In genomic region chr16:87027621-87028020, GRCm38 (mm10) we compare ENCODE assay signal across 19 mouse cellular contexts.
DNase-seq lines count a peak whose midpoint lies in the region; ATAC-seq and TF ChIP-seq lines count a peak whose summit lies in the region.
"Had no signal": no experiment of that assay in that cellular context is flagged by ENCODE, and none has a peak within 500 bp of the region (broad histone marks: within the 10 kb centered on the region; RNA-seq: fewer than 3 reads in every experiment).

No protein-coding gene starts in this region.

- H3K4me2 ChIP-seq in neural tube, embryonic 15.5 days: no peak overlapping the region
- no peak overlapping the region for H3K4me2 ChIP-seq in limb, embryonic 14.5 days (replicated peaks; ENCODE audit: low read depth, low read length, severe bottlenecking)
- H3K4me2 ChIP-seq: forebrain, embryonic 15.5 days; heart, embryonic 13.5 days; hindbrain, embryonic 15.5 days had no signal

- DNase-seq in layer of hippocampus, adult 11-12 months (ENCODE audit: low spot score): peak; percentile 11
- DNase-seq in layer of hippocampus, postnatal 10 days (ENCODE audit: low spot score in 2 of 2): no peak
- DNase-seq in neural tube, embryonic 10.5 days (ENCODE audit: extremely low spot score, low spot score): peak; percentile 26
- DNase-seq in limb, embryonic 14.5 days (ENCODE audit: low spot score): peak; percentile 66
- no peak for DNase-seq in spleen, postnatal 4 days (ENCODE audit: low spot score in 2 of 2)
- DNase-seq: adrenal gland, adult 2 months; adrenal gland, postnatal 25 days; cerebellum, adult 11 months; cerebellum, adult 8-10 months; cerebellum, postnatal 14 days; gastrocnemius, postnatal 36 days; heart, adult 11 months; heart, postnatal 36 days had no signal

- H3K36me3 ChIP-seq in neural tube, embryonic 15.5 days: no peaks in the 10 kb centered on the region
- no peaks in the 10 kb centered on the region for H3K36me3 ChIP-seq in limb, embryonic 14.5 days (ENCODE audit: control insufficient read depth, insufficient read depth, low read length)
- H3K36me3 ChIP-seq: forebrain, embryonic 15.5 days; heart, embryonic 13.5 days; hindbrain, embryonic 15.5 days had no signal

- H3K27me3 ChIP-seq in neural tube, embryonic 15.5 days (replicated peaks): no peaks in the 10 kb centered on the region
- no peaks in the 10 kb centered on the region for H3K27me3 ChIP-seq in limb, embryonic 14.5 days (ENCODE audit: control insufficient read depth, insufficient read depth, low read length)
- H3K27me3 ChIP-seq: forebrain, embryonic 15.5 days; heart, embryonic 13.5 days; hindbrain, embryonic 15.5 days had no signal

- no peak overlapping the region for H3K27ac ChIP-seq in neural tube, embryonic 15.5 days (replicated peaks)
- no peak overlapping the region for H3K27ac ChIP-seq in limb, embryonic 14.5 days (replicated peaks; ENCODE audit: low read depth, low read length)
- H3K27ac ChIP-seq: forebrain, embryonic 15.5 days; heart, embryonic 13.5 days; hindbrain, embryonic 15.5 days had no signal

- no peak overlapping the region for H3K4me3 ChIP-seq in neural tube, embryonic 15.5 days (replicated peaks)
- no peak overlapping the region for H3K4me3 ChIP-seq in limb, embryonic 14.5 days (replicated peaks; ENCODE audit: low read length)
- H3K4me3 ChIP-seq: erythroblast, embryonic 14.5 days; forebrain, embryonic 15.5 days; heart, embryonic 13.5 days; hindbrain, embryonic 15.5 days had no signal

- H3K9ac ChIP-seq in neural tube, embryonic 15.5 days (replicated peaks): no peak overlapping the region
- no peak overlapping the region for H3K9ac ChIP-seq in limb, embryonic 14.5 days (ENCODE audit: low read depth, low read length, severe bottlenecking)
- H3K9ac ChIP-seq: forebrain, embryonic 15.5 days; heart, embryonic 13.5 days; hindbrain, embryonic 15.5 days had no signal

- TF ChIP-seq POLR2A in limb, embryonic 14.5 days (IDR thresholded peaks at IDR 0.05; ENCODE audit: borderline replicate concordance, extremely low read depth, insufficient read depth, insufficient read length): no peak

- no peak for ATAC-seq in neural tube, embryonic 15.5 days (ENCODE audit: low FRiP score)
- peak; percentile 65; the same call in 1 of the 2 replicates for ATAC-seq in limb, embryonic 14.5 days (ENCODE audit: low FRiP score, low read depth)
- no peak for ATAC-seq in erythroid progenitor cell, adult 5-6 weeks (replicated peaks; ENCODE audit: low FRiP score, poor library complexity, severe bottlenecking)
- ATAC-seq: forebrain, embryonic 15.5 days had no signal

- no peaks in the 10 kb centered on the region for H3K4me1 ChIP-seq in neural tube, embryonic 15.5 days
- 0 out of 2 replicates have a peak, but pooled peaks cover 5% of the 10 kb centered on the region for H3K4me1 ChIP-seq in limb, embryonic 14.5 days (ENCODE audit: control insufficient read depth, insufficient read depth, low read length)
- H3K4me1 ChIP-seq: forebrain, embryonic 15.5 days; hindbrain, embryonic 15.5 days had no signal

- no peaks in the 10 kb centered on the region for H3K9me3 ChIP-seq in neural tube, embryonic 15.5 days (replicated peaks)
- no peaks in the 10 kb centered on the region for H3K9me3 ChIP-seq in limb, embryonic 14.5 days (ENCODE audit: control insufficient read depth, low read length)
- H3K9me3 ChIP-seq: forebrain, embryonic 15.5 days; heart, embryonic 13.5 days; hindbrain, embryonic 15.5 days had no signal

- WGBS in neural tube, embryonic 15.5 days: 64% methylated on average over 1 of the region's 1 CpGs
- 29% methylated on average over 1 of the region's 1 CpGs for WGBS in limb, embryonic 14.5 days

Comparison
In these comparisons a context has a peak if more than half of its experiments do, and no peak if none do; other contexts are left out.
1. DNase-seq: peak in layer of hippocampus, adult 11-12 months (single experiment), neural tube, embryonic 10.5 days (single experiment) and limb, embryonic 14.5 days (single experiment); none in layer of hippocampus, postnatal 10 days (0 of 2) and spleen, postnatal 4 days (0 of 2).